Mouse (Mus musculus) hindbrain, embryonic 15.5 days (tissue): ENCODE data around the gene Gm37240. TPM values are rescaled to one million over a fixed set of nuclear protein-coding genes. Genes with fewer than 3 reads are reported as not detected.
A peak's percentile ranks its signal among the peaks of the same experiment; 100 is the strongest.
"Not testable (repeated sequence)": the region's sequence is repeated elsewhere in the genome, so short reads cannot be mapped to it uniquely, and the experiment has no call there.

Source experiments
- ATAC-seq: fragments of 200-750 bp; cut with Nextera tagmentation; 2 replicates; pipeline ENCODE4 v1.8.0; 2017; ENCODE audit warnings: low read depth, moderate number of reproducible peaks, moderate TSS enrichment; ENCODE audit not compliant: low FRiP score
- H3K27ac ChIP-seq: fragments of 300-500 bp; sonication (generic); replicated peaks from 2 replicates; pipeline ENCODE4 v1.5.1; 2015; ENCODE audit warnings: mild to moderate bottlenecking, inconsistent platforms
- H3K27me3 ChIP-seq: fragments of 300-500 bp; sonication (generic); 2 replicates; pipeline ENCODE4 v1.6.1; 2015; ENCODE audit warnings: control low read depth, inconsistent platforms
- H3K36me3 ChIP-seq: fragments of 300-500 bp; sonication (generic); 2 replicates; pipeline ENCODE4 v1.6.1; 2015; ENCODE audit warnings: control low read depth, inconsistent platforms
- H3K4me1 ChIP-seq: fragments of 300-500 bp; sonication (generic); replicated peaks from 2 replicates; pipeline ENCODE4 v1.6.1; 2015; ENCODE audit warnings: control low read depth, inconsistent platforms
- H3K4me2 ChIP-seq: fragments of 300-500 bp; sonication (generic); 2 replicates; pipeline ENCODE4 v1.6.1; 2015; ENCODE audit warnings: moderate library complexity, mild to moderate bottlenecking, inconsistent platforms
- H3K4me3 ChIP-seq: fragments of 300-500 bp; sonication (generic); 2 replicates; pipeline ENCODE4 v1.5.1; 2015; ENCODE audit warnings: mild to moderate bottlenecking, inconsistent platforms
- H3K9ac ChIP-seq: fragments of 300-500 bp; sonication (generic); 2 replicates; pipeline ENCODE4 v1.6.1; 2015; ENCODE audit warnings: inconsistent platforms
- H3K9me3 ChIP-seq: fragments of 300-500 bp; sonication (generic); 2 replicates; pipeline ENCODE4 v1.6.1; 2016; ENCODE audit warnings: control low read depth, inconsistent platforms
- WGBS: fragments of 180-500 bp; shearing (Covaris S2); methylation state at CpG from one replicate; pipeline ENCODE4 v1.1.7; 2015; 5-methylcytosine and 5-hydroxymethylcytosine counted together
- polyA plus RNA-seq: library from polyadenylated mRNA; unstranded; fragments of >200 nt; fragmentation: Nextera tagmentation; extraction: Ambion mirVana; gene quantifications from 2 replicates; pipeline ENCODE4 v1.2.1, GENCODE M21; 2015

Gm37240 gene
- polyA plus RNA-seq, 1 experiment from 2014 or later, result 0.87 TPM

DNA sequence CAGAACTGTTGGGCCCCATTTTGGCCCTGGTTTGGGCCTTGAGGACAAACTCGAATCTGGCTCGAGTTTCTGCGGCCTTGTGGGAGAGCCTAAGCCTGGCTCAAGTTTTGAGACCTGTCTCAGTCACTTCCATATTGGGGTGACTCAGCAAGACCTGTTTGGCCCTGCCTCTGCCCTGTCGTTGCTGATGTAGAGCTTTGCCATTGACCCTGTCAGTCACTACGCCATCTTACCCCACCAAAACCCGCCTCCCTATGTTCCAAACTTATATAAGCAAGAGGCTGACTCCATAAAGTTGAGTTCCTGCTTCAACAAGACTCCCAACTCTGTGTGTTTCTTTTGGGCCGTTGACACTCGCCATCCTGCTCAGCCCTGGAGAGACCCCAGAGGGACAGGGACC is 314.8 kb downstream of the Gm37240 start:
- H3K27me3 ChIP-seq, H3K36me3 ChIP-seq, ATAC-seq, H3K4me3 ChIP-seq, H3K4me2 ChIP-seq, H3K9me3 ChIP-seq, H3K4me1 ChIP-seq, H3K9ac ChIP-seq, H3K27ac ChIP-seq: not testable (repeated sequence)
- 94% methylated on average over 8 of the region's 8 CpGs for WGBS

DNA sequence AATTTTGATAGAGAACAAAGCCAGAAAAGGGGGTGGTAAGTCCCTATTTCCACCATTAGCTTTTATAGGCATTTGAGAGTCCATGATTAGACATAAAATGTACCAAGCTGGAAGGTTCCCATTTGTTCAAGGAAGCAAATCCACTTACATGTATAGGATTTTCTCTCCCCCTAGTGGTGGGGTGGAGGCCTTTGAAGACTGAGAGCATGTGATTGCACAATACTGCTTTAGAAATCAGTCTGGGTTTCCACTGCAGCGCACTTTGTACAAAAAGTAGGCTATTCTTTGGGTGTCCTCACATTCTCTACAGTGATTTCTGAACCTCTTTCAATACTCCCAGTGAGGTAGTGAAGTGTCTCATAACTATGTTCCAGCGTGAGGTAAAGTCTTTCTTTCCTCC is 316.0 kb downstream of the Gm37240 start:
- Histone ChIP-seq H3K27me3 (no peaks in the 10 kb centered on the region), H3K4me2 (no peak overlapping the region), H3K9me3 (no peaks in the 10 kb centered on the region), H3K4me1 (0 out of 2 replicates have a peak, but pooled peaks cover 4% of the 10 kb centered on the region), H3K27ac (no peak overlapping the region), H3K9ac (no peak overlapping the region), H3K4me3 (no peak overlapping the region), H3K36me3 (no peaks in the 10 kb centered on the region)
- no peak for ATAC-seq
- WGBS, result 61% methylated on average over 2 of the region's 2 CpGs

DNA sequence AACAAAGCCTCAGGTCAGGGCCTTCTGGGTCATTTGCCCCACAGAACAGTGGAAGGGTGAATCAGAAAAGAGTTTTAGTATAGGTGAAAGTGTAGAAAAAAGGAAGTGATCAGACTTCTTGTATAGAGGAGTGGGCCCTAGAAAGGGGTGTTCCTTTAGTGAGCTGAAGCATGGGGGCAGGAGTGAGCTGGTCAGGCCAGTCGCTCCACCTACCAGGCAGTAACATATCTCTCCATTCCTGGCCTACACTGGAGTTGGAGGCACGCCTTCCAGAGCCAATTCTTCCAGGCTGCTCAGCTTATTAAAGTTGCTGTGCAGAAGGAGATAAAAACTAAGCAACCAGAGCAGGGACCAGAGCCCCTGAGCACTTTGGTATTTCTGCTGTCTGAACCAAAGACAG is 322.7 kb downstream of the Gm37240 start:
- H3K4me2 ChIP-seq, result no peak overlapping the region
- ATAC-seq, result no peak
- WGBS, result 71% methylated on average over 2 of the region's 2 CpGs
- H3K9ac ChIP-seq, result no peak overlapping the region
- H3K9me3 ChIP-seq, result no peaks in the 10 kb centered on the region
- H3K4me3 ChIP-seq, result no peak overlapping the region
- no peaks in the 10 kb centered on the region for H3K36me3 ChIP-seq
- no peak overlapping the region for H3K27ac ChIP-seq
- H3K27me3 ChIP-seq, result no peaks in the 10 kb centered on the region
- no peaks in the 10 kb centered on the region for H3K4me1 ChIP-seq

DNA sequence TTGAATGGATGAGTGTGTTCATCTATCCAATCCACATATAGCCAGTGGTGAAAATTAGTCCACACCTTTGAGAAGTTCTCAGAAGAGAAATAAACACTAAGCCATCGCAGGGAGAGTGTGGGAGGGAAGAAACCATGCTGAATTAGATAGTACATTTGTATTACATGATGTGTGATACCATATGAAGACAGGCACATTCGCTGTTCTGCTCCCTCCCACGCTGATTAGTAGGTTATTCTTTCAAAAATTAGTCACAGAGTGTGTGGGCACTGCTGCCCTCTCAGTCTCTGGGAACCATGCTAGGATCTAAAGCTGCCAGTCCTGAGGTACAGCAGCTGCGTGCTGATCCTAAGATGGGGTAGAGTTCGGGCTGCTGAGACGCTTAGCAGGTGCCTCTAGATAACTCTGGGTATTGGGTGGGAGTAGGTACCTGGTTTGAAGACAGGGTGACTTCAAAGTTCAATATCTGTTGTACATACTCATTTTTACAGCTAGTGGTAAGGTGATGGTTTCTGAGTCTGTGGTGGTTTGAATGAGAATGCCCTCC is 333.5 kb downstream of the Gm37240 start:
- Histone ChIP-seq H3K27me3 (no peaks in the 10 kb centered on the region), H3K27ac (no peak overlapping the region), H3K4me1 (peaks cover 5% of the 10 kb centered on the region; the same call in 1 of the 2 replicates), H3K36me3 (no peaks in the 10 kb centered on the region), H3K9me3 (no peaks in the 10 kb centered on the region), H3K4me3 (no peak overlapping the region), H3K4me2 (no peak overlapping the region), H3K9ac (no peak overlapping the region)
- 82% methylated on average over 6 of the region's 6 CpGs for WGBS
- ATAC-seq, result no peak

DNA sequence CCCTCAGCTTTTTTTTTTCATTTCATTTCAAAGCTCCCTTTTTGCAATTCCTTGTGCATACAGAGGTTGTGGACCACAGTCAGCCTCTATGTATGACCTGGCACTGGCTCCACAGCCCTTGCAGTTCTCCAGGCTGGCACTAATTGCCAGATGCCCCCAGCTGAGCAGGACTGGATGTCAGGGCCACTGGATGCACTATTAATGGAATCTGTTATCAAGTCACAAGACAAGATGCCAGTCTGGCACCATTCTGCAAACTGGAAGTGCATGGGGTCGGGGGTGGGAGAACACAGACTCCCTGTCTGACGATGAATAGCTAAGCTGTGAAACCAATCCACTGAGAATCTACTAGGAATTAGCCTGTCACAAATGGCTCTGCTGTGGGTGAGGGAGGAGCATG is 336.0 kb downstream of the Gm37240 start:
- H3K4me3 ChIP-seq, result no peak overlapping the region
- ATAC-seq, result peak; percentile 63; the same call in 1 of the 2 replicates
- H3K4me1 ChIP-seq, result peaks cover 5% of the 10 kb centered on the region; the same call in 1 of the 2 replicates
- no peaks in the 10 kb centered on the region for H3K36me3 ChIP-seq
- no peaks in the 10 kb centered on the region for H3K27me3 ChIP-seq
- no peak overlapping the region for H3K9ac ChIP-seq
- H3K9me3 ChIP-seq, result no peaks in the 10 kb centered on the region
- 60% methylated on average over 2 of the region's 2 CpGs for WGBS
- H3K27ac ChIP-seq, result no peak overlapping the region
- H3K4me2 ChIP-seq, result no peak overlapping the region

DNA sequence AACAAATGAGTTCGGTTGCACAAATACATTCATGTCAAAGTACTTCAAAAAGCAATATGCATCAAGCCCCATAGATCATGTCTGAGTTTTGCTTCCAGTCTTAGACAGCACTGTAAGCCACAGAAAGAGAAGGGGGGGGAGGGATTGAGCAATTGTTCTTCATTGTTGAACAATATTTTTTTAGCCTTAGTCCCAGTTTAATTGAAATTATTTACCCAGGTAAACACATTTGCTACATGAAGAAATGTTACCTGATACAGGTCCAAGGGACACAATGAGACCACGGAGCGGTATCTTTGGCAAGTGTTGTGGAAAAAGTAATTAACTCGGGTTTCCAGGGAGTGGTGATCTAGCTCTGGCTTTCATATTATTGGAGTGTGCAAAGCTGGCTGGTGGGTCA is 337.0 kb downstream of the Gm37240 start:
- H3K4me1 ChIP-seq, result peaks cover 5% of the 10 kb centered on the region; the same call in 1 of the 2 replicates
- no peak overlapping the region for H3K27ac ChIP-seq
- no peak overlapping the region for H3K4me2 ChIP-seq
- WGBS, result 82% methylated on average over 4 of the region's 4 CpGs
- no peaks in the 10 kb centered on the region for H3K36me3 ChIP-seq
- H3K9me3 ChIP-seq, result no peaks in the 10 kb centered on the region
- H3K4me3 ChIP-seq, result no peak overlapping the region
- no peaks in the 10 kb centered on the region for H3K27me3 ChIP-seq
- no peak for ATAC-seq
- H3K9ac ChIP-seq, result no peak overlapping the region

DNA sequence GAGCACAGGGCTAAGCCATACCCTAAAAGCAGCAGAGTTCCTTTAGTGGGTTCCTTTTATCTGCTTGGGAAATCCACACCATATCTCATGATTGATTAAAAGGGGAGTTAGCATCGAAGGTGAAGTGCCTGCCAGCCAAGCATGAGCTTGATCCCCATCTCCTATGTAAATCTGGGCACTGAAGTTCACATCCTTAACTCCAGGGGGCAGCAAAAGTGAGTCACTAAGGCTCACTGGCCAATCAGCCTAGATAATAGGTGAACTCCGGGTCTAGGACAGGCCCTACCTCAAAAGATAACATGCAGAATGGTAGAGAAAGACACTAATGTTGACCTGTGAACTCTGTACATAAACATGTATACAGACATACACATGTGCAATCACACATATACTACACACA is 343.7 kb downstream of the Gm37240 start:
- WGBS, result 64% methylated on average over 2 of the region's 2 CpGs
- no peaks in the 10 kb centered on the region for H3K9me3 ChIP-seq
- H3K36me3 ChIP-seq, result no peaks in the 10 kb centered on the region
- no peak overlapping the region for H3K9ac ChIP-seq
- ATAC-seq, result no peak
- no peaks in the 10 kb centered on the region for H3K27me3 ChIP-seq
- no peaks in the 10 kb centered on the region for H3K4me1 ChIP-seq
- no peak overlapping the region for H3K4me3 ChIP-seq
- H3K27ac ChIP-seq, result no peak overlapping the region
- H3K4me2 ChIP-seq, result no peak overlapping the region

DNA sequence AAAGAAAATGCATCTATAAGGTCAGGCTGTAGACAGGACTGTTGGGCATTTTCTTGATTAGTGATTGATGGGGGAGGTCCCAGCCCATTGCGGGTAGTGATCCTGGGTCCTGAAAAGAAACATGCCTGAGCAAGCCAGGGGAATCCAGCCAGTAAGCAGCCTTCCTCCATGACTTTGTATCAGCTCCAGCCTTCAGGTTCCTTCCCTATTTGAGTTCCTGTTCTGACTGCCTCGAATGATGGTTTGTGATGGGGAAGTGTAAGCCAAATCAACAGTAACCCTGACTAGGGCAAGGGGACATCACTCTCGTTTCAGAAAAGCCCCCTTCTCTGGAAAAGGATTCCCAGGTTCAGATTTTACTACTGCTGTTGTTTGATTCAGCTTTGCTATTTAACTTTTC is 344.6 kb downstream of the Gm37240 start:
- Histone ChIP-seq H3K27me3 (no peaks in the 10 kb centered on the region), H3K9ac (no peak overlapping the region), H3K4me2 (no peak overlapping the region), H3K36me3 (no peaks in the 10 kb centered on the region), H3K4me1 (no peaks in the 10 kb centered on the region), H3K9me3 (no peaks in the 10 kb centered on the region), H3K4me3 (no peak overlapping the region), H3K27ac (no peak overlapping the region)
- 69% methylated on average over 3 of the region's 3 CpGs for WGBS
- no peak for ATAC-seq

DNA sequence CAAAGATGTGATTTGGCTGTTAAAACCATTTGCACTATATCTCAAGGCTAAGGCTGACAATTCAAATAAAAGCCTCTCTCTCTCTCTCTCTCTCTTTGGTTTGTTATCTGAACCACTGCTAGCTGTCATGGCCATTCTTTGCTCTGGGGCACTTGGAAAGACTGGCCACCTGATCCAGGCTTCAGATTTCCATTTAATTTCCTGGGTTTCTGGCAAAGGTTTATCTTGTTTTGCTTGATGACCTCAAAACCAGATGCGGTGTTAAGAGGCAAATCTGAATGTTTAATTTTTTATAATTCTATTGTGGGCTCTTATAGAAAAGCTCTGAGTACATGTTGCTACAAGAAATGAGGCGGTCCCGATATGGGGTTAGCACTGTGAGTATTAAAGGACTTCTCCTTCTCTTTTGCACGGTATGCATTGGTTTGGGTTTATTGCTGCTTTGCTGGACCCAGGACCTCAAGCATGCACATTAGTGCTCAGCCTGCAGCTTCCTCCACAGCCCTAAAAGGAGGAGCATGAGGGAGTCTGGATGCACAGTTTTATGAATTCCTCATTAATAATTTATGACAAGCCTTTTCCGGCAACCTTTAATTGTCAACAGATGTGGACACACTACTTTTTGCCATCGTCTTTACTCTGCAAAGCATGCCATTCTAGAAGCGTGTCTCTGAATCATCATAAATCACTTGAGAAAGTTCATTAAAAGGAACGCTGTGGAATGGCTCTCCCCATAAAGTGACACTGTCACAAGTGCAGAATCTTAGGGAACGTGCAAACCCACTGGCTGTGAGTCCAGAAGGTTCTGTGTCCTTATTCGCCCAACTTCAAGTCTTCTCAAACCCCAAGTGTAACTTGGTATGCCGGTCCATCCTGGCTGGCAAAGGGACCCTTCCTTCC is 351.4 kb downstream of the Gm37240 start:
- no peak overlapping the region for H3K4me3 ChIP-seq
- H3K36me3 ChIP-seq, result no peaks in the 10 kb centered on the region
- peaks cover 6% of the 10 kb centered on the region for H3K4me1 ChIP-seq
- H3K9ac ChIP-seq, result no peak overlapping the region
- no peak for ATAC-seq
- no peaks in the 10 kb centered on the region for H3K9me3 ChIP-seq
- H3K27me3 ChIP-seq, result no peaks in the 10 kb centered on the region
- no peak overlapping the region for H3K27ac ChIP-seq
- H3K4me2 ChIP-seq, result no peak overlapping the region
- 69% methylated on average over 11 of the region's 11 CpGs for WGBS

DNA sequence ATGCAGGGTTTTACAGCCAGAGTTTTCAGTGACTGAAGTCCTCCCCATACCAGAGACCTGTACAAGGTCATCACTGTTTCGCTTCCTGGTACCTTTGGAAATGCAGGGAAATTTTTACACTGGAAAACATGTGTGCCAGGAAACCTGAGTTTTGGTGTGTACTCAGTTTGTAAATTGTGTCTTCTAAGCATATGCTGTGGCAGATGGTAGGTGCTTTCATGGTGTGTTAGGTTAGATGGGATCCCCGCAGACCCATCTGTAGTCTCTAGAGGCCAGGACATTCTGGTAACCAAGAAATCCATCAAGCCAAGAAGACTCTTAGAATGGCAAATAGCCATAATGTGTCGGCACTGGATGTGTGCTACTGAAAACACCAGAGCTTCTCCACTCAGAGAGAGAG is 352.3 kb downstream of the Gm37240 start:
- ATAC-seq, result no peak
- H3K4me2 ChIP-seq, result no peak overlapping the region
- H3K4me3 ChIP-seq, result no peak overlapping the region
- no peak overlapping the region for H3K27ac ChIP-seq
- no peaks in the 10 kb centered on the region for H3K27me3 ChIP-seq
- 73% methylated on average over 3 of the region's 3 CpGs for WGBS
- H3K4me1 ChIP-seq, result peaks cover 12% of the 10 kb centered on the region
- no peak overlapping the region for H3K9ac ChIP-seq
- H3K9me3 ChIP-seq, result no peaks in the 10 kb centered on the region
- no peaks in the 10 kb centered on the region for H3K36me3 ChIP-seq

DNA sequence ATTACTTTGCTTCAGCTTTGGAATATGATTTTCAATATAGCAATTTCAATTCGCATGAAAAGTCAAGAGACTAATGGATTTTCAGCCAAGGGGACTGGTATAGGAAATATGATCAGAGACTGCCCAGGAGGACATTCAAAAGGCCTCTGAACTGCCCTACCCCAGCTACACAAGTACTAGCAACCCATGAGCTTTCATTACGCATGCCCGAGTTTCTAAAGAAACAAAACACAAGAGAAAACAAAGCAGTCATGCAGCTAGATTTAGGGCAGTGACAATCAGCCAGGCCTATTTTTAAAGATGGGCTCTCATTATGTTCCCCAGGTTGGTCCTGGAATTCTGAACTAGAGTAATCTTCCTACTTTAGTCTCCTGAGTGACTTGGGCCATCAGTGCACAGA is 354.9 kb downstream of the Gm37240 start:
- Histone ChIP-seq H3K4me2 (no peak overlapping the region), H3K4me1 (peaks cover 12% of the 10 kb centered on the region), H3K27me3 (no peaks in the 10 kb centered on the region), H3K9me3 (no peaks in the 10 kb centered on the region), H3K4me3 (no peak overlapping the region), H3K36me3 (no peaks in the 10 kb centered on the region), H3K27ac (no peak overlapping the region), H3K9ac (no peak overlapping the region)
- ATAC-seq, result no peak
- WGBS, result 45% methylated on average over 3 of the region's 3 CpGs

DNA sequence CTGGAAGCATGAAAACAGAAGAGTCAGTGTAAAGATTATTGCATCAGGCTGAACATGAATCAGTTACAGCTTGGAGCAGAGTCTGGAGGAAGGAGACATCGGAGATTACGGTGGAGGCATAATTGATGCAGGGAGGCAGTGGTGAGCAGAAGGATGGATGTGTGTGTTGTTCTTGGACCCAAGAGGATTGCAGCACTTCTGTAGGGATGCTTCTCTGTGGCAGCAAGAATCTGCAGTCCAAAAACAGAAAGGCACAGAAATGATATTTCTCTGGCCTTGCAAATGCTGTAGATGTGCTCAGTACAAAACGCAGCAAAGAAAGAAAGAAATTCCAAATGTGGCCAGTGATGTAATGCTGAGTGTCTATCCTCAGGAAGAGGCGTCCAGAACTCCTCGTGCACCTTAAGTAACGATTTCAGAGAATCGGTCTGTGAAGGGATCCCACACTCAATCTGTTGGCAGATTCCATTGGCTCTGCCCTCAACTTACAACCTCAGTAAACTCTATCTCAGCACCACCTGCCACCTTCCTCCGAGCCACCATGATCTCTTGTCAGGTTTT is 356.6 kb downstream of the Gm37240 start:
- Histone ChIP-seq H3K4me2 (no peak overlapping the region), H3K36me3 (no peaks in the 10 kb centered on the region), H3K4me1 (peaks cover 12% of the 10 kb centered on the region), H3K27me3 (no peaks in the 10 kb centered on the region), H3K27ac (no peak overlapping the region), H3K9me3 (no peaks in the 10 kb centered on the region), H3K9ac (no peak overlapping the region), H3K4me3 (no peak overlapping the region)
- no peak for ATAC-seq
- WGBS, result 82% methylated on average over 8 of the region's 8 CpGs
